Mouse (Mus musculus) megakaryocyte, embryonic 14.5 days (primary cell): ENCODE data around the gene Prtg.

Source experiments
- FLI1 ChIP-seq: IDR thresholded peaks from 2 replicates; pipeline ENCODE4 v1.6.1; 2012; ENCODE audit warnings: low read length, inconsistent platforms, mixed read lengths
- GATA1 ChIP-seq: IDR thresholded peaks from 3 replicates; pipeline ENCODE4 v1.6.1; 2012; ENCODE audit warnings: mixed read lengths, low read length, inconsistent platforms, borderline replicate concordance

- no peak for TF ChIP-seq GATA1
- TF ChIP-seq FLI1 = no peak
Measured at GRCm38 (mm10) chr9:72925935-72926258, 119.2 kb downstream of the Prtg start.
